Mouse (Mus musculus): ENCODE measurements around the gene Snx25. TPM values are rescaled to one million over a fixed set of nuclear protein-coding genes. Genes with fewer than 3 reads are reported as not detected.

Gene Snx25
- polyA plus RNA-seq, 1 experiment from 2014 or later = 6.3 TPM

- Histone ChIP-seq H3K27ac (no peak overlapping the region), H3K9ac (ENCODE audit: low read depth, low read length) (no peak overlapping the region), H3K4me2 (ENCODE audit: low read length) (no peak overlapping the region), H3K4me1 (replicated peaks; ENCODE audit: insufficient read depth, low read length) (no peaks in the 10 kb centered on the region), H3K27me3 (ENCODE audit: insufficient read depth, low read length) (no peaks in the 10 kb centered on the region), H3K36me3 (ENCODE audit: insufficient read depth, low read length) (no peaks in the 10 kb centered on the region), H3K4me3 (replicated peaks; ENCODE audit: low read depth, low read length) (no peak overlapping the region), H3K9me3 (replicated peaks; ENCODE audit: low read length) (no peaks in the 10 kb centered on the region)
- DNase-seq (ENCODE audit: low spot score) (no peak), ATAC-seq (replicated peaks; ENCODE audit: low FRiP score, low read depth) (no peak)
- TF ChIP-seq CTCF (IDR thresholded peaks at IDR 0.05; ENCODE audit: low read depth) = no peak
- WGBS = 84% methylated on average over 5 of the region's 5 CpGs
These were observed 68.8 kb downstream of the Snx25 start for GRCm38 (mm10) chr8:46083141-46083540.

- Histone ChIP-seq H3K27me3 (ENCODE audit: insufficient read depth, low read length) (no peaks in the 10 kb centered on the region), H3K36me3 (ENCODE audit: insufficient read depth, low read length) (no peaks in the 10 kb centered on the region), H3K4me2 (ENCODE audit: low read length) (no peak overlapping the region), H3K4me3 (replicated peaks; ENCODE audit: low read depth, low read length) (no peak overlapping the region), H3K9ac (ENCODE audit: low read depth, low read length) (no peak overlapping the region), H3K4me1 (replicated peaks; ENCODE audit: insufficient read depth, low read length) (no peaks in the 10 kb centered on the region), H3K9me3 (replicated peaks; ENCODE audit: low read length) (no peaks in the 10 kb centered on the region), H3K27ac (no peak overlapping the region)
- WGBS = 80% methylated on average over 2 of the region's 2 CpGs
- TF ChIP-seq CTCF (IDR thresholded peaks at IDR 0.05; ENCODE audit: low read depth) = no peak
- ATAC-seq (replicated peaks; ENCODE audit: low FRiP score, low read depth) (no peak), DNase-seq (ENCODE audit: low spot score) (no peak)
These were observed 70.9 kb downstream of the Snx25 start for GRCm38 (mm10) chr8:46081030-46081429.

- no peak for ATAC-seq (replicated peaks; ENCODE audit: low FRiP score, low read depth)
- DNase-seq (ENCODE audit: low spot score) = no peak
- no peaks in the 10 kb centered on the region for H3K36me3 ChIP-seq (ENCODE audit: insufficient read depth, low read length)
- H3K4me3 ChIP-seq (replicated peaks; ENCODE audit: low read depth, low read length) = no peak overlapping the region
- no peak overlapping the region for H3K4me2 ChIP-seq (ENCODE audit: low read length)
- H3K27me3 ChIP-seq (ENCODE audit: insufficient read depth, low read length) = no peaks in the 10 kb centered on the region
- WGBS = 82% methylated on average over 6 of the region's 6 CpGs
- H3K4me1 ChIP-seq (replicated peaks; ENCODE audit: insufficient read depth, low read length) = no peaks in the 10 kb centered on the region
- H3K9me3 ChIP-seq (replicated peaks; ENCODE audit: low read length) = no peaks in the 10 kb centered on the region
- TF ChIP-seq CTCF (IDR thresholded peaks at IDR 0.05; ENCODE audit: low read depth) = no peak
- H3K9ac ChIP-seq (ENCODE audit: low read depth, low read length) = no peak overlapping the region
- no peak overlapping the region for H3K27ac ChIP-seq
These were observed 73.1 kb downstream of the Snx25 start for GRCm38 (mm10) chr8:46078866-46079265.

- TF ChIP-seq CTCF (IDR thresholded peaks at IDR 0.05; ENCODE audit: low read depth) = no peak
- no peak overlapping the region for H3K9ac ChIP-seq (ENCODE audit: low read depth, low read length)
- H3K36me3 ChIP-seq (ENCODE audit: insufficient read depth, low read length) = no peaks in the 10 kb centered on the region
- no peak overlapping the region for H3K4me3 ChIP-seq (replicated peaks; ENCODE audit: low read depth, low read length)
- DNase-seq (ENCODE audit: low spot score) (no peak), ATAC-seq (replicated peaks; ENCODE audit: low FRiP score, low read depth) (no peak)
- no peak overlapping the region for H3K4me2 ChIP-seq (ENCODE audit: low read length)
- no peaks in the 10 kb centered on the region for H3K27me3 ChIP-seq (ENCODE audit: insufficient read depth, low read length)
- H3K9me3 ChIP-seq (replicated peaks; ENCODE audit: low read length) = no peaks in the 10 kb centered on the region
- 82% methylated on average over 5 of the region's 5 CpGs for WGBS
- no peak overlapping the region for H3K27ac ChIP-seq
- H3K4me1 ChIP-seq (replicated peaks; ENCODE audit: insufficient read depth, low read length) = no peaks in the 10 kb centered on the region
These were observed 76.7 kb downstream of the Snx25 start for GRCm38 (mm10) chr8:46075223-46075622.

GRCm38 (mm10) chr8:46073540-46074140 is 78.3 kb downstream of the Snx25 start:
- Histone ChIP-seq H3K36me3 (ENCODE audit: insufficient read depth, low read length) (no peaks in the 10 kb centered on the region), H3K4me1 (replicated peaks; ENCODE audit: insufficient read depth, low read length) (no peaks in the 10 kb centered on the region), H3K9me3 (replicated peaks; ENCODE audit: low read length) (no peaks in the 10 kb centered on the region), H3K4me3 (replicated peaks; ENCODE audit: low read depth, low read length) (no peak overlapping the region), H3K27me3 (ENCODE audit: insufficient read depth, low read length) (no peaks in the 10 kb centered on the region), H3K4me2 (ENCODE audit: low read length) (no peak overlapping the region), H3K9ac (ENCODE audit: low read depth, low read length) (no peak overlapping the region), H3K27ac (no peak overlapping the region)
- ATAC-seq (replicated peaks; ENCODE audit: low FRiP score, low read depth) = no peak
- TF ChIP-seq CTCF (IDR thresholded peaks at IDR 0.05; ENCODE audit: low read depth) = no peak
- DNase-seq (ENCODE audit: low spot score) = no peak
- WGBS = 75% methylated on average over 2 of the region's 2 CpGs

GRCm38 (mm10) chr8:46072798-46073197 is 79.2 kb downstream of the Snx25 start:
- 94% methylated on average over 5 of the region's 5 CpGs for WGBS
- no peak overlapping the region for H3K27ac ChIP-seq
- H3K4me3 ChIP-seq (replicated peaks; ENCODE audit: low read depth, low read length) = no peak overlapping the region
- H3K36me3 ChIP-seq (ENCODE audit: insufficient read depth, low read length) = no peaks in the 10 kb centered on the region
- H3K9me3 ChIP-seq (replicated peaks; ENCODE audit: low read length) = no peaks in the 10 kb centered on the region
- H3K27me3 ChIP-seq (ENCODE audit: insufficient read depth, low read length) = no peaks in the 10 kb centered on the region
- H3K4me1 ChIP-seq (replicated peaks; ENCODE audit: insufficient read depth, low read length) = no peaks in the 10 kb centered on the region
- no peak for DNase-seq (ENCODE audit: low spot score)
- TF ChIP-seq CTCF (IDR thresholded peaks at IDR 0.05; ENCODE audit: low read depth) = no peak
- ATAC-seq (replicated peaks; ENCODE audit: low FRiP score, low read depth) = no peak
- no peak overlapping the region for H3K9ac ChIP-seq (ENCODE audit: low read depth, low read length)
- H3K4me2 ChIP-seq (ENCODE audit: low read length) = no peak overlapping the region

- H3K4me2 ChIP-seq (ENCODE audit: low read length) = no peak overlapping the region
- no peaks in the 10 kb centered on the region for H3K27me3 ChIP-seq (ENCODE audit: insufficient read depth, low read length)
- H3K4me3 ChIP-seq (replicated peaks; ENCODE audit: low read depth, low read length) = no peak overlapping the region
- no peak overlapping the region for H3K9ac ChIP-seq (ENCODE audit: low read depth, low read length)
- no peaks in the 10 kb centered on the region for H3K4me1 ChIP-seq (replicated peaks; ENCODE audit: insufficient read depth, low read length)
- ATAC-seq (replicated peaks; ENCODE audit: low FRiP score, low read depth) (no peak), DNase-seq (ENCODE audit: low spot score) (no peak)
- H3K36me3 ChIP-seq (ENCODE audit: insufficient read depth, low read length) = 0 out of 2 replicates have a peak, but pooled peaks cover 6% of the 10 kb centered on the region
- no peak overlapping the region for H3K27ac ChIP-seq
- WGBS = 73% methylated on average over 13 of the region's 13 CpGs
- H3K9me3 ChIP-seq (replicated peaks; ENCODE audit: low read length) = no peaks in the 10 kb centered on the region
- no peak for TF ChIP-seq CTCF (IDR thresholded peaks at IDR 0.05; ENCODE audit: low read depth)
These were observed 111.7 kb downstream of the Snx25 start for GRCm38 (mm10) chr8:46040260-46040659.
